Mouse (Mus musculus): ENCODE results near the gene Kbtbd2.

DNA sequence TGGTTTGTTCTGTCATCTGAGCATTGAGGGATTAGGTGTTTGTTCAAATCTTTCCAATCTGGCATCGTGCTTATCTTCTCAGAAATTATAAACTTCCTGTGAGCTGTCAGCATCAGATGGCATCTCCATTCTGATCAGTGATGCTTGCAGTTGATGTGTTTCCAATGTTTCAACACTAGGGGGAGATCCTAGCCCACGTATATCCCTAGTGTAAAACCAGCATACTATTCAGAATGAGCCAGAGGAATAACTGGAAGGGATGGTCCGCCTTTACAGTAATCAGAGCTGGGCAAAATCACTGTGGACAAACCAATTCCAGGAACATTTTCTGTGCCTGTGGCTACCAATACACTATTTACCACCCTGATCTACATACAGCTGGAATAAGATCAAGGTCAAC is 11.0 kb upstream of the Kbtbd2 start:
- no peak for TF ChIP-seq TCF3 (IDR thresholded peaks at IDR 0.05; ENCODE audit: insufficient read length, low read depth)
- no peak for TF ChIP-seq POLR2A (IDR thresholded peaks at IDR 0.05; ENCODE audit: insufficient read length, low read depth)
- TF ChIP-seq POLR2AphosphoS2 (IDR thresholded peaks at IDR 0.05; ENCODE audit: insufficient read length, low read depth): no peak
- TF ChIP-seq TCF12 (IDR thresholded peaks at IDR 0.05; ENCODE audit: insufficient read depth, poor library complexity, severe bottlenecking): no peak
- no peak for TF ChIP-seq MAX (IDR thresholded peaks at IDR 0.05; ENCODE audit: low read depth)
- TF ChIP-seq MYOD1 (IDR thresholded peaks at IDR 0.05; ENCODE audit: control insufficient read depth in 1 of 3, insufficient read length in 2 of 3, low read depth in 2 of 3): no peak
